Comparison of ENCODE assay signal across 8 mouse cellular contexts in the genomic region with DNA sequence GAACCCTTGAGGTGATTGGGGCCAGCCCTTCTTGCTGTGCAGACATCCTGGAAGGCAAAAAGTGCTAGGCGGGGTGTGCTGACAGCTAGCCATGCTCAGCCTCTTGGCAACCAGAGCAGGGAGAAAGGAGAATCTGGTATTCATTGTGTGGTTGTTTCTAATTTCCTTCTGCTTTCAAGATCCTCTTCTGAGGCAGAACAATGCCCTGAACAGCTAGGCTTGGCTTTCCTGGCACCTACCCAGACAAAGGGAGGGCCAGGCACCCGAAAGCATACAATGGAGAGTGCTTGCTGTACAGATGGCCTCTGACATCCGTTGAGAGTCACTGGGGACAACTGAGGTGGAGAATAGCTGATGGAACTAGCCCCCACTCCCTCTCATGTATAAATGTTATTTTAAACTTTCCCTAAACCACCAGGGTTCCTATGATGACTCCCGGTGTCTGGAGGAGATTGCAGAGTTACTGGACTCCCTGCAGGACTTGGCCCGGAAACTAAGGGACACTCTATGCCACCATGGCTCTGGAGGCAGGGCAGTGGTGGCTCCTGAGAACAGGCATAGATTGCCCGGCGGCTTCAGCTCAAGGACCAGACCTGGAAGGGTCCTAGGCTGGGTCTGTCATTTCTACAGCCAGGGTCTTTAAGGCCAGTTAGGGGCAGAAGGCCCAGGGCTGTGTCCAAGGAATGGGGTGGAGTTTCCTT. TPM values are rescaled to one million over a fixed set of nuclear protein-coding genes. Genes with fewer than 3 reads are reported as not detected.
DNase-seq lines count a peak whose midpoint lies in the region; ATAC-seq lines count a peak whose summit lies in the region.

No protein-coding gene starts in this region.

- intact Hi-C loops in heart, postnatal 36 days (cut with DNase I): loop anchor here (5.0 kb wide), 1 partner anchor 39 kb away; no protein-coding TSS in a partner anchor

- no peaks in the 10 kb centered on the region for H3K79me2 ChIP-seq in macrophage (ENCODE audit: inconsistent target)

- H3K4me2 ChIP-seq in embryonic facial prominence, embryonic 14.5 days (ENCODE audit: low read depth, low read length): no peak overlapping the region
- H3K4me2 ChIP-seq in stomach, embryonic 14.5 days (replicated peaks; ENCODE audit: low read depth, low read length): no peak overlapping the region

- peak; percentile 60 for ATAC-seq in embryonic facial prominence, embryonic 14.5 days (ENCODE audit: low read depth)
- no peak for ATAC-seq in stomach, embryonic 14.5 days (ENCODE audit: insufficient number of reproducible peaks, insufficient read depth, low FRiP score, low read depth)

- H3K27ac ChIP-seq in embryonic facial prominence, embryonic 14.5 days (replicated peaks; ENCODE audit: low read depth, low read length): peak overlapping the region; percentile 79
- H3K27ac ChIP-seq in macrophage: peak overlapping the region; percentile 99
- peak overlapping the region; percentile 90; the same call in 1 of the 2 replicates for H3K27ac ChIP-seq in stomach, embryonic 14.5 days (ENCODE audit: low read length)

- H3K9ac ChIP-seq in embryonic facial prominence, embryonic 14.5 days (ENCODE audit: low read depth, low read length): no peak overlapping the region
- no peak overlapping the region for H3K9ac ChIP-seq in stomach, embryonic 14.5 days (replicated peaks; ENCODE audit: low read depth, low read length)

- H3K27me3 ChIP-seq in embryonic facial prominence, embryonic 14.5 days (replicated peaks; ENCODE audit: control insufficient read depth, insufficient read depth, low read length): no peaks in the 10 kb centered on the region
- no peaks in the 10 kb centered on the region for H3K27me3 ChIP-seq in stomach, embryonic 14.5 days (ENCODE audit: control insufficient read depth, insufficient read depth, low read length)

- H3K36me3 ChIP-seq in embryonic facial prominence, embryonic 14.5 days (ENCODE audit: control insufficient read depth, insufficient read depth, low read length): no peaks in the 10 kb centered on the region
- H3K36me3 ChIP-seq in macrophage (ENCODE audit: inconsistent target): no peaks in the 10 kb centered on the region
- no peaks in the 10 kb centered on the region for H3K36me3 ChIP-seq in stomach, embryonic 14.5 days (ENCODE audit: control insufficient read depth, insufficient read depth, low read length)

- peaks cover 29% of the 10 kb centered on the region for H3K4me1 ChIP-seq in embryonic facial prominence, embryonic 14.5 days (ENCODE audit: control insufficient read depth, insufficient read depth, low read length)
- H3K4me1 ChIP-seq in stomach, embryonic 14.5 days (ENCODE audit: control insufficient read depth, insufficient read depth, low read length): peaks cover 37% of the 10 kb centered on the region

- no peak overlapping the region for H3K4me3 ChIP-seq in embryonic facial prominence, embryonic 14.5 days (ENCODE audit: low read depth, low read length)
- no peak overlapping the region for H3K4me3 ChIP-seq in macrophage (ENCODE audit: inconsistent target)
- H3K4me3 ChIP-seq in stomach, embryonic 14.5 days (ENCODE audit: low read depth, low read length): no peak overlapping the region

- WGBS in embryonic facial prominence, embryonic 14.5 days: 39% methylated on average over 7 of the region's 7 CpGs
- WGBS in macrophage (ENCODE audit: missing documents): 29% methylated on average over 7 of the region's 7 CpGs
- 63% methylated on average over 7 of the region's 7 CpGs for WGBS in stomach, embryonic 14.5 days

- DNase-seq in spleen, adult 18-20 months: peak; percentile 40 to 51
- DNase-seq in spleen, adult 12 weeks (ENCODE audit: low spot score): no peak
- peak; percentile 89 for DNase-seq in embryonic facial prominence, embryonic 14.5 days (ENCODE audit: low spot score)
- DNase-seq in heart, postnatal 36 days: peak; percentile 74 to 77
- peak; percentile 56 to 73 for DNase-seq in kidney, postnatal 4 days
- no peak for DNase-seq in c-Kit-positive CD71-positive TER-119-positive erythroid progenitor cells, embryonic 14.5 days (ENCODE audit: low spot score)

- no peaks in the 10 kb centered on the region for H3K9me3 ChIP-seq in embryonic facial prominence, embryonic 14.5 days (ENCODE audit: control insufficient read depth, low read length)
- no peaks in the 10 kb centered on the region for H3K9me3 ChIP-seq in stomach, embryonic 14.5 days (ENCODE audit: control insufficient read depth, low read depth, low read length)

RNA-seq across cellular contexts. Expression of gene Scgb1a1, which starts 16.2 kb away (rescaled TPM):
- not detected in 2 replicates for polyA plus RNA-seq in embryonic facial prominence, embryonic 14.5 days (2014; fragmentation: Nextera tagmentation; extraction: Ambion mirVana)
- total RNA-seq in heart, postnatal 36 days (2021): not detected
- total RNA-seq in macrophage (2018; cell fraction: chromatin; rRNA removed): not detected
- total RNA-seq in macrophage (2018; cell fraction: cytosol; rRNA removed): not detected
- total RNA-seq in macrophage (2018; cell fraction: nucleus; rRNA removed): not detected
- polyA plus RNA-seq in macrophage (2018): not detected in 3 replicates
- not detected in 2 replicates for polyA plus RNA-seq in stomach, embryonic 14.5 days (2014; fragmentation: Nextera tagmentation; extraction: Ambion mirVana)

Comparison
In these comparisons a context has a peak if more than half of its experiments do, and no peak if none do; other contexts are left out.
1. DNase-seq: peak in spleen, adult 18-20 months (2 of 2), embryonic facial prominence, embryonic 14.5 days (single experiment), heart, postnatal 36 days (2 of 2) and kidney, postnatal 4 days (2 of 2); none in spleen, adult 12 weeks (single experiment) and c-Kit-positive CD71-positive TER-119-positive erythroid progenitor cells, embryonic 14.5 days (single experiment).
2. Peak in every context shown above with its lines, with median percentiles within 50 percentile points of each other: H3K27ac ChIP-seq.